Mouse (Mus musculus): ENCODE data around the gene Cd209a. TPM values are rescaled to one million over a fixed set of nuclear protein-coding genes. Genes with fewer than 3 reads are reported as not detected.

The Cd209a gene
- polyA plus RNA-seq, 1 experiment from 2014 or later, result 0.08 TPM

GRCm38 (mm10) chr8:3720551-3720950 is 28.2 kb downstream of the Cd209a start, which contains the start of gene Clec4g:
Clec4g (minus strand) TSS chr8:3720651.
- Histone ChIP-seq H3K27me3 (ENCODE audit: insufficient read depth, low read length) (no peaks in the 10 kb centered on the region), H3K9ac (ENCODE audit: low read depth, low read length) (no peak within 1 kb of the TSS), H3K27ac (no peak within 1 kb of the TSS), H3K36me3 (ENCODE audit: insufficient read depth, low read length) (no peaks in the 10 kb centered on the region), H3K4me3 (replicated peaks; ENCODE audit: low read depth, low read length) (no peak within 1 kb of the TSS), H3K4me1 (replicated peaks; ENCODE audit: insufficient read depth, low read length) (no peaks in the 10 kb centered on the region), H3K9me3 (replicated peaks; ENCODE audit: low read length) (no peaks in the 10 kb centered on the region), H3K4me2 (ENCODE audit: low read length) (no peak within 1 kb of the TSS)
- no peak for TF ChIP-seq CTCF (IDR thresholded peaks at IDR 0.05; ENCODE audit: low read depth)
- DNase-seq (ENCODE audit: low spot score), result no peak
- no peak for ATAC-seq (replicated peaks; ENCODE audit: low FRiP score, low read depth)
- 66% methylated on average over 5 of the region's 5 CpGs for WGBS

- Histone ChIP-seq H3K27me3 (ENCODE audit: insufficient read depth, low read length) (no peaks in the 10 kb centered on the region), H3K9me3 (replicated peaks; ENCODE audit: low read length) (no peaks in the 10 kb centered on the region), H3K4me2 (ENCODE audit: low read length) (no peak overlapping the region), H3K9ac (ENCODE audit: low read depth, low read length) (no peak overlapping the region), H3K27ac (no peak overlapping the region), H3K4me3 (replicated peaks; ENCODE audit: low read depth, low read length) (no peak overlapping the region), H3K36me3 (ENCODE audit: insufficient read depth, low read length) (no peaks in the 10 kb centered on the region), H3K4me1 (replicated peaks; ENCODE audit: insufficient read depth, low read length) (no peaks in the 10 kb centered on the region)
- DNase-seq (ENCODE audit: low spot score) (peak; percentile 63), ATAC-seq (replicated peaks; ENCODE audit: low FRiP score, low read depth) (peak; percentile 77; the same call in 1 of the 2 replicates)
- TF ChIP-seq CTCF (IDR thresholded peaks at IDR 0.05; ENCODE audit: low read depth), result peak; percentile 93
- WGBS, result 18% methylated on average over 14 of the region's 14 CpGs
These were observed 30.2 kb downstream of the Cd209a start for GRCm38 (mm10) chr8:3718559-3718958.

- Histone ChIP-seq H3K9ac (ENCODE audit: low read depth, low read length) (no peak overlapping the region), H3K4me1 (replicated peaks; ENCODE audit: insufficient read depth, low read length) (no peaks in the 10 kb centered on the region), H3K27me3 (ENCODE audit: insufficient read depth, low read length) (no peaks in the 10 kb centered on the region), H3K9me3 (replicated peaks; ENCODE audit: low read length) (no peaks in the 10 kb centered on the region), H3K36me3 (ENCODE audit: insufficient read depth, low read length) (no peaks in the 10 kb centered on the region), H3K4me2 (ENCODE audit: low read length) (no peak overlapping the region), H3K4me3 (replicated peaks; ENCODE audit: low read depth, low read length) (no peak overlapping the region), H3K27ac (no peak overlapping the region)
- 54% methylated on average over 12 of the region's 12 CpGs for WGBS
- DNase-seq (ENCODE audit: low spot score) (no peak), ATAC-seq (replicated peaks; ENCODE audit: low FRiP score, low read depth) (no peak)
- no peak for TF ChIP-seq CTCF (IDR thresholded peaks at IDR 0.05; ENCODE audit: low read depth)
These were observed 31.3 kb downstream of the Cd209a start for GRCm38 (mm10) chr8:3717321-3717954.

- no peak for TF ChIP-seq CTCF (IDR thresholded peaks at IDR 0.05; ENCODE audit: low read depth)
These were observed 37.1 kb downstream of the Cd209a start for GRCm38 (mm10) chr8:3711646-3712045.

GRCm38 (mm10) chr8:3710312-3710711 is 38.5 kb downstream of the Cd209a start:
- Histone ChIP-seq H3K9ac (ENCODE audit: low read depth, low read length) (no peak overlapping the region), H3K4me3 (replicated peaks; ENCODE audit: low read depth, low read length) (no peak overlapping the region), H3K27me3 (ENCODE audit: insufficient read depth, low read length) (no peaks in the 10 kb centered on the region), H3K9me3 (replicated peaks; ENCODE audit: low read length) (no peaks in the 10 kb centered on the region), H3K4me1 (replicated peaks; ENCODE audit: insufficient read depth, low read length) (no peaks in the 10 kb centered on the region), H3K4me2 (ENCODE audit: low read length) (no peak overlapping the region), H3K36me3 (ENCODE audit: insufficient read depth, low read length) (no peaks in the 10 kb centered on the region), H3K27ac (no peak overlapping the region)
- DNase-seq (ENCODE audit: low spot score) (no peak), ATAC-seq (replicated peaks; ENCODE audit: low FRiP score, low read depth) (no peak)
- 75% methylated on average over 3 of the region's 3 CpGs for WGBS
- TF ChIP-seq CTCF (IDR thresholded peaks at IDR 0.05; ENCODE audit: low read depth), result no peak

More at GRCm38 (mm10) chr8:3711646-3712045, 37.1 kb downstream of the Cd209a start:
- Histone ChIP-seq H3K27ac (no peak overlapping the region), H3K27me3 (ENCODE audit: insufficient read depth, low read length) (no peaks in the 10 kb centered on the region), H3K4me1 (replicated peaks; ENCODE audit: insufficient read depth, low read length) (no peaks in the 10 kb centered on the region), H3K9me3 (replicated peaks; ENCODE audit: low read length) (no peaks in the 10 kb centered on the region), H3K4me2 (ENCODE audit: low read length) (no peak overlapping the region), H3K4me3 (replicated peaks; ENCODE audit: low read depth, low read length) (no peak overlapping the region), H3K36me3 (ENCODE audit: insufficient read depth, low read length) (no peaks in the 10 kb centered on the region), H3K9ac (ENCODE audit: low read depth, low read length) (no peak overlapping the region)
- WGBS, result 57% methylated on average over 2 of the region's 2 CpGs
- no peak for DNase-seq (ENCODE audit: low spot score)
- no peak for ATAC-seq (replicated peaks; ENCODE audit: low FRiP score, low read depth)

- WGBS, result 72% methylated on average over 7 of the region's 7 CpGs
- DNase-seq (ENCODE audit: low spot score), result no peak
- Histone ChIP-seq H3K36me3 (ENCODE audit: insufficient read depth, low read length) (no peaks in the 10 kb centered on the region), H3K4me1 (replicated peaks; ENCODE audit: insufficient read depth, low read length) (no peaks in the 10 kb centered on the region), H3K9ac (ENCODE audit: low read depth, low read length) (no peak overlapping the region), H3K4me3 (replicated peaks; ENCODE audit: low read depth, low read length) (no peak overlapping the region), H3K27ac (no peak overlapping the region), H3K9me3 (replicated peaks; ENCODE audit: low read length) (no peaks in the 10 kb centered on the region), H3K4me2 (ENCODE audit: low read length) (no peak overlapping the region), H3K27me3 (ENCODE audit: insufficient read depth, low read length) (no peaks in the 10 kb centered on the region)
- ATAC-seq (replicated peaks; ENCODE audit: low FRiP score, low read depth), result no peak
- no peak for TF ChIP-seq CTCF (IDR thresholded peaks at IDR 0.05; ENCODE audit: low read depth)
These were observed 41.2 kb downstream of the Cd209a start for GRCm38 (mm10) chr8:3707611-3708010.

GRCm38 (mm10) chr8:3705711-3706110 is 43.1 kb downstream of the Cd209a start:
- no peaks in the 10 kb centered on the region for H3K36me3 ChIP-seq (ENCODE audit: insufficient read depth, low read length)
- WGBS, result 47% methylated on average over 4 of the region's 4 CpGs
- H3K4me2 ChIP-seq (ENCODE audit: low read length), result no peak overlapping the region
- H3K27me3 ChIP-seq (ENCODE audit: insufficient read depth, low read length), result no peaks in the 10 kb centered on the region
- no peaks in the 10 kb centered on the region for H3K4me1 ChIP-seq (replicated peaks; ENCODE audit: insufficient read depth, low read length)
- no peak overlapping the region for H3K4me3 ChIP-seq (replicated peaks; ENCODE audit: low read depth, low read length)
- ATAC-seq (replicated peaks; ENCODE audit: low FRiP score, low read depth) (no peak), DNase-seq (ENCODE audit: low spot score) (no peak)
- no peak overlapping the region for H3K9ac ChIP-seq (ENCODE audit: low read depth, low read length)
- H3K9me3 ChIP-seq (replicated peaks; ENCODE audit: low read length), result no peaks in the 10 kb centered on the region
- H3K27ac ChIP-seq, result no peak overlapping the region
- TF ChIP-seq CTCF (IDR thresholded peaks at IDR 0.05; ENCODE audit: low read depth), result peak; percentile 58

Measured in kidney, postnatal 0 days (tissue).